Mouse (Mus musculus) liver, adult (tissue): ENCODE data around the gene Lhx2.

Source experiments
- GATA4 ChIP-seq: IDR thresholded peaks from 2 replicates; pipeline ENCODE4 v1.6.1; 2014; ENCODE audit warnings: mild to moderate bottlenecking, low read length; ENCODE audit not compliant: insufficient replicate concordance

The Lhx2 gene

DNA sequence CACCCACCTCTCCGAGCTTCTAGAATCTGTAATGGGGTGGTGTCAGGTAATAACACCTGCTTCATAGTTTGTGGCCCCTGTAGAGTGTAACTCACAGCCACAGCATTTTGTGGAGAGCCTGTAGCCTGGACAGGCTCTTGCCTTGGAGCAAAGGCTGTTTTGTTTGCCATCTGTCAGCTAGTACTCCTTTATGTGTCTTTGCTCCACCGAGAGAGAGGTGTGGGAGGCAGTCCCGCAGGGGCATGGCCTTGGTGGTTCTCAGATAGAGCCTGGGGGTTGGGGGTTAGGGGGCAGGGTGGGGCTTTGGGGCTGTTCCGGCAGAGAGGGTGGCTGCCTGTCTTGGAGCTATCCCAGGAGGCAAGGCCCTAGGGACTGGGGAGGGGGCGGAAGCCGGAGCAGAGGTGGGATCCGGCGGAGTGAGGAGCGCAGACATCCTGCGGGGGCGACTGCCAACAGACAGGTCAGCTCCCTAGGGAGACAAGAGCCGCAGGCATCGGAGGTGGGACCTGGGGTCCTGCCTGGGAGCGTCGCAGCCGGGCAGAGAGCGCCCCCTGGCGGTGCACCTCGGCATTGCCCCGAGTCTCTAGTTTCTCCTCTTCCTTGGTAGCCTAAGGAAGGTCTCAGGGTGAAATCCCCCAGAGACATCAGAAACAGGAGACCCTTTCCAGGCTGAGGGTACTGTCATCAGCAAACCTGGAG, 36.7 kb downstream of the Lhx2 start:
- TF ChIP-seq GATA4 = no peak

DNA sequence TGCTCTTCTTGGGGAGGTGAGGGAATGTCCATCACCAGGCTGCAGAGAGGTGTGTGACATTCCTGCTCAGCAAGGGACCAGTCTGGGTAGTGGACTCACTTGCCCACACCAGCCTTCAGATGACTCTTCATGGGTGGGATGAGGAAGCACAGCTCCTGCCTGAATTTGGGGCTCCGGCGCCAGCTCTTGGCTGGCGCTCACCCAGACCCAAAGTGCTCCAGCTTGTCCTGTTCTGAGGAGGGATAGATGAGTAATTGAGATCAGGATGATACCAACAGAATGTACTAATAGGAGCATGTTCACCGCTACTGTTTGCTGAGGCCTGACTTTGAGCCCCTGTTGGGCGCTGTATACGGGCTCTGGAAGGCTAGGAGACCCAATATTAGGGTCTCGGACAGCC, 38.2 kb downstream of the Lhx2 start:
- no peak for TF ChIP-seq GATA4

DNA sequence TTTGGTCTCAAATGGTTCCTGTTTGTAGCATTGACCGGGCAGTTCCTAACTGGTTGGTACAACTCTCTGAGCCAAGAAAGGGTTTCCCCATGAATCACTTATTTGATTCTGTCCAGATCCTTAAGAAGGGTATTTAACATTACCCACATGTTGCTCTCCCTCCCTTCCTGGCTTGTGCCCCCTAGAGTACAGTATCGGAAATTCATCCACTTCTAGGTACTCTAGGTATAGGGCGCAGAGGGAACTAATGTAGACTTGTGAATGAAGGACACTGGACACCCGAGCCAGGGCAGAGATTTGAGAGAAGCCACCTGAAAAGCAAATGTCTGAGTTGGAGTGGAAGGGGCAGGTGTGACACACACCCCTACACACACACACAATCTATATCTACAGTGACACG, 39.3 kb downstream of the Lhx2 start:
- TF ChIP-seq GATA4 = no peak

DNA sequence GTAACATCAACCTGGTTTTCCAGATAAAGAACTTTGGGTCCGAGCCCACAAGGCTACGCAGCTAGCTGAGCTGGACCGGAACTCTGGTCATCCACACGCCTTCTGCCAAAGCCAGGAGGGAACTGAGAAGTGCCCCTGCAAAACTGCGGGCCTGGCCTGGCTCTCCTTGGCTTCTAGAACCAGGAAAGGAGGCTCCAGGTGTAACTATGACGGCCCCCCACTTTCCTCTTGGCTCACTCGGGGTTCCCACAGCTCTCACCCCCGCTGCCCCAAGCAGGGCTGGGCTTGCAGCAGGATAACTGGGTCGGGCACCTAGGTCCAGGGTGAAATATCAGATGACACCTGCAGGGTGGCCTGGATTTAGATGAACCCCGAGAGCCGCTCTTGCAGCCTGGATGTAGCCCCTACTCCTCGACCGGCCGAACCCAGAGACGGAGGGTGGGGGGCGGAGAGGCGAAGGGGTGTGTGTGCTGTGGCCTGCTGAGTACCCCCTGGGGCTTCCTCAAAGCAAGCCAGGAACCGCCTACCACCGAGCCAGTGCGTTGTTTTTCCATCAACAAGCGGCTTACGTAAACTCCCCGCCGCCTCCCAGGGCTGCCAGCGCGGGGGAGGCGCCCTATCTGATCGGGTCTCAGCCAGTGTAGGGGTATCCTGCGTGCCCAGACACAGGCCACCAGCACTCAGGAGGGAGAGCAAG, 39.9 kb downstream of the Lhx2 start:
- peak; percentile 79; the same call in 1 of the 2 replicates for TF ChIP-seq GATA4

DNA sequence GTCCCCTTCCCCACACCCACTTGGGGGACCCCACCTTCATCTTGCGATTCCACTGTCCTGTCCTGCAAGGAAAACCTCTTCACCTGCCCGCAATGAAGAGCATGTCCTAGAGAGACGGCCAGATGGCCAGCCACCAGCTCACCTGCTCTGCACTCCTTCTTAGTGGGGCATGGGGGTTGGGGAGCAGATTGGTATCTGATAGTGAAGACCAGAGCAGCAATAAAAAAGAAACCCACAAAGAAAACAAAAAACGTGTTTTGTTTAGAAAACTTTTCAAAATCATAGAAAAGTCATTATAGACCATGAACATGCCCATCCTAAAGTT, 40.4 kb downstream of the Lhx2 start:
- TF ChIP-seq GATA4 = no peak

DNA sequence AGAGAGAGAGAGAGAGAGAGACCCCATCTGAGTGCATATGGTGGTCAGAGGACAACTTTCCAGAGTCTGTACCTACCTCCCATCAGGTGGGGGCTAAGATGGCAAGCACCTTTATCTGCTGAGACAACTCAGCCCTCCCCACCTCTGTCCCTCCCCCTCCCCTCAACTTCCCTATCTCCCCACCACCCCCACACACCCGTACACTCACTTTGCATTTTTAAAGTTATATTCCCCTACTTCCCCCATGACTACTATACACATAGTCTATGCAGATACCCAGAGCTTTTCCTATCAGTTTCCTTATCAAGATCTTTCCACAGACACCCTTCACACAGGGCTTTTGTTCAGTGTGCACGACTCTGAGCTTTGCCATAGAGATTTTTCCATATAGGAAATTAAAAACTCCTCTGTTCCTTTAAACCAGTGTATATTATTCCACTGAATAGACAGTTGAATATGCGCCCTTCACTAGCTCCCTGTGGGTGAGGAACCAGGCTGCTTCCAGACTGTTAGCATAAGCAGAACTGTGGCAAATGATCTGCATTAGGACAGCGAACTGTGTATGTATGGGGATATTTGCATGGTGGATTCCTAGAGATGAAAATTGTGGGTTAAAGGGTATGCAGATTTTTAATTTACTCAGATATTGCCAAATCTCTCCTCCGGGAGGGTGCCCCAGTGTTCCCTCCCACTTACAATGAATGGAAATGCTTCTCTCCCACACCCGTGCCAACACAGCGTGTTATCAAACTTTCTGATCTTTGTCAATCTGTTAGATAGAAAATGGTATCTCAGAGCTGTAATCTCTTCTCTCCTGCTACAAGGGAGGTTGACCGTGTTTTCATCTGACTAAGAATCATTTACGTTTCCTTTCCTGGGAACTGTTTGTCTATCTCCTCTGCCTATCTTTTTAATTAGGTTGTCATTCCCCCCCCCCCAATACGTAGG, 41.3 kb downstream of the Lhx2 start:
- no peak for TF ChIP-seq GATA4

DNA sequence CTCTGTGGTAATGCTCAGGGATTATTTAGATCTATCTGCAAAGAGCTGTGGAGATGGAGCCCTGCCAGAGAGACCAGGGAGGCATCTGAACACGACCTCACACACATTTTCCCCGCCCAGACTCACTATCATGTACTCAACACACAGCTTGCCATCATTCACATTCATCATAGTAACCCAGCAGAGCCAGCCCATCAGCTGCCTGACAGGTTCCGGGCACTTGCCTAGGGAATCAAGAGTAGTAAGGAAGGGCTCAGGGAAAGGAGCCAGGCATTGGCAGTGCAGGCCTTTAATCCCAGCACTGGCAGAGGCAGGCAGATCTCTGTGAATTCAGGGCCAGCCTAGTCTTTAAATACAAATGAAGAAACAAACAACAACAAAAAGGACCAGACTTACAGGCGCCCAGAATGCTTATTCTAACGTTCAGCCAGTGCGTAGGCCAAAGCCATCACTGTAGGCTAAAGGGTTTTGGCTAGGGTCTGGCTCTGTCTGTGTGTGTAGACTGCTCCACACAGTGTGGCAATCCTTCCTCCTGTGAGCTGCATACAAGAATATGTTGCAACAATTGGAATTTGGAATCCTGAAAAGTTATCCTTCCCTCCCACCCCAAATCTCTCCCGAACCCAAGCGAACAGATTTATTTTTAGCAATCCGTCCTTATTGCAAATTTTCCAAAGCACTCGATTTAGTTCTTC, 48.6 kb downstream of the Lhx2 start:
- no peak for TF ChIP-seq GATA4

DNA sequence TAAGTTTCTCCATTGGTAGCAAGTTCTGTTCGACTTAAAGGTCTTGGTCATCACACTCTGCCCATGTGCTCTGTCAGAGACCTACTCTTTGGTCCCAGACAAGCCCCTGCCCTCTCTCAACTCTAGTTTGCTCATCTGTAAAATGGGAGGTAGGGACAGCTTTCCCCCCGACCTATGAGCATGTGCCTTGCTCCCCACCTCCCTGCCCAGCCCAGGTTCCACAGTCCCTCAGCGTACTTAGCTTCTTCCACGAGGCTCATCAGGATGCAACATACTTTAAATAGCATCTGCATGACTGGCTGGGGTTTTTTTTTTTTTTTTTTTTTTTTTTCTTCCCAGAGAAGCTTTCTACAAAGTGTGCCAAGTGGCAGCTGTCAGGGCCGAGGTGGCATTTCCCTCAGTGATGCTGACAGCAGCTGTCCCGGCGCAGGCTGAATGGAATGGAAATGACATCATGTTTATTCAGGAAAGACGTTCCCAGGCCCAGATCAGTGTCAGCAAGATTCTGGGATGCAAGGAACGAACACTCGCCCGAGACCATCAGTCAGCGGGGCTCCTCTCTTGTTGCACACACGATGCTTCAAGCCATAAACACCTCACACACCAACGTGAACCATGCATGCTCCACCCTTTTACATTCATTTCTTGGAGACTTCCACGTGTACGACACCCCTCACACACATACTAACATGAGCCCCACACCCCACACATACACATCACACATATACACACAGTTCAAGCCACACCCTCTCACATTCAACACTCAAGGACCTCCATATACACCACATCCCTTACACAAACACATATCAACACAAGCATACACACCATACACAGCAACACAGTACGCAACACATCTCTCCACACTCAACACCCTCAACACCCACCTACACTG, 56.1 kb downstream of the Lhx2 start:
- TF ChIP-seq GATA4 = no peak

DNA sequence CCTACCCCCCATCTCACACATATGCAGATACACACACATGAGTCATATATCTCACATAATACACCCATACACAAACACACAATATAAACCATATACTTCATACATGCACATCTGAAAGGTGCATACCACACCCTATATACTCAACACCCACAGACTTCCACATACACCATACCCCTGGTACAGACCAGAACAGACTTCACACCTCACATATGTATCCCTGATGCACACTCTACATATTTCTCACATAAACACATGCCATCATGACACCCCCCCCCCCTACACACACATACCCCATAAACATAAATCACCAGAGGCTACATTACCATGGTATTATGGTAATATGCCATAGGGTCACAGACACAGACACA, 56.8 kb downstream of the Lhx2 start:
- TF ChIP-seq GATA4 = no peak

DNA sequence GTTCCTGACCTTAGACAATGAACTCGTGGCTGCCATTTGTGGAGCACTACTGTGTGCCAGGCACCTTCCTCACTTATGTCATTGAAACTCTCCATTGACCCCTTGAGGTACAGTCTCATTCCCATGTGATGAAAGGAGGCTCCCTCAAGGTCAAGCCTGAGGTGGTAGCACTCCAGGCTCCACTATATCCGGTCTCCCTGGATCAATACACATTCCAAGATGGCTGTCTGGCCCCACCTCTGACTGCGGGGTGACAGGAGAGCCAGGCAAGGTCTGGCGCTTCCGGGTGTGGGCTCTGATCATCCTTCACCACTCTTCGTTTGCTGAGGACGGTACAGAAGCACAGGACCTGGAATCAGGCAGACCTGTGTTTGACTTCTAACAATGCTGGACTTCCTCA, 58.2 kb downstream of the Lhx2 start:
- no peak for TF ChIP-seq GATA4

DNA sequence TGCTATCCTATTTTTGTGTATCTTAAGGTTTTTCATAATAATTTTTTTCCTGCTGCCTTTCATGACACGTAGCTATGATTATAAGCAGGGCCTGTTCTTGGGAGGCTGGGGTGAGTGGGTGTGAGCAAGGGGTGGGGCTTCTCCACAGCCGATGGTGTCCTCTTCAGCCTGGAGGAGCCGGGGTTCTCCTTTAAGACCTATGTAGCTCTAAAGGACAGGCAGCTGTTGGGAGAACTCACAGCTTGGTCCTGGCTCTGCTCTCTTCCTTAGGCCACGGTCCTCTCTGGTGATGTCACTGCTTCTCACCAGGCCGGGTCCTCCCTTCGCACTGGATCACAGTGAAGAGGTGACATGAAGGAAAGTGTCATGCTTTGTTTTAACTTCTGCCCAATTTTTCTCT, 58.8 kb downstream of the Lhx2 start:
- TF ChIP-seq GATA4 = no peak

DNA sequence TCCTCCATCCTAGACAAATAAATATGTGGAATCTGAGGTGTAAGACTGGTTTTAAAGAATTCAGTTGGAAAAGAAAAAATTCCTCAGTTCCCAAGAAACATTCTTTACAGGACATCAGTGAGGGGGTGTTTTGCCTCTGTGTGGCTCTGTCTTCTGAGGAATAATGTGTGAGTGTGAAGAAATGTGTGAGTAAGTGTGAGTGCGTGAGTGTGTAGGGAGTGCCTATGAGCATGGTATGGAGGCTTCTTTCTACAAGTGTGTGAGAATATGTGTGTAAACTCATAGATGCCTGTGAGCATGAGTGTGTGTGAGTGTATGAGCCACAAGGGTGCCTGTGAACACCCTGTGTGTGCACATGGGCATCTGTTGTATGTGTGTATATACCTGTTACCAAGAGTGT, 63.5 kb downstream of the Lhx2 start:
- TF ChIP-seq GATA4 = no peak

DNA sequence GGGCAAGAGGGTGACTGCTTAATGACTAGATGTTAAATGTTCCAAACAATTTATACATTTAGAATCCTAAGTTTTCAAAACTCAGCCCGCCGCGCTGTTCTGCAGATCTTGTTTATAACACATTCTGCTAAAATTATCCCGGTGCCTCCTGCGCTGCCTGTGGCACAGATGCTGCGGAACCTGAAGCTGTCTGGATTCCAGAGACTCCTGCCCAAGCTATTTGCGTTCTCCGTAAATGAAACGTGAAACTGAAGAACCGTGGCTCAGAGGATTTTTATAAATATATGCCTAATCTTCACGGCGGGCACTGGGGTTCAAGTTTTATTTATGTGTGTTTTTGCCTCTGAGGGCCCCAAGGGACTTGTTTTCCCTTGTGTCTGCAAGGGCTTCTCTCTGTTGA, 64.2 kb downstream of the Lhx2 start:
- no peak for TF ChIP-seq GATA4

DNA sequence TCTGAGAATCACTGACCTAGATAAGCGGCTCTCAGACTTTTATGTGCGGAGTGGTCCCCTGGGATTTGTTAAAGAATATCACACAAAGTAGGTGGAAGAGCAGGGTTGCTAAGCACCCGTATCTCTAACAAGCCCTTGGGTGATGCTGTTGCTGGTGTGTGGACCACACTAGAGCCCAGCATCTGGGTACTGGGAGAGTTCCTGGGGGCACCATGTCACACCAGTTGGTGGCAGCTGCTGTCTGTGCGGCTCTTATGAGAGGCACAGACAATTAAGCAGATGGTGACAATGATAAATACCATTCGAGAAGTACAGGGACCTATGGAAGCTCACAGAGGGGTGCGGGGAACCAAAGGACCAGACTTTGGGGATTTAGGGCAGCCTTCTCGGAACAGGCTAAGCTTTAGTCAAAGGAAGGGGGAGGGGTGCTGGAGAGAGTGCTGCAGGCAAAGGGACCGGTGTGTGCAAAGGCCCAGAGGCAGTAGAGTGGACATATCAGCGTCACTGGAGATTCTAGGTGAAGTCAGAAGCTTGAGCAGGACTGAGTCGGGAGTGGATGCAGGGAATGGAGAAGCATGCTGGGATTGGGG, 65.0 kb downstream of the Lhx2 start:
- TF ChIP-seq GATA4 = no peak

DNA sequence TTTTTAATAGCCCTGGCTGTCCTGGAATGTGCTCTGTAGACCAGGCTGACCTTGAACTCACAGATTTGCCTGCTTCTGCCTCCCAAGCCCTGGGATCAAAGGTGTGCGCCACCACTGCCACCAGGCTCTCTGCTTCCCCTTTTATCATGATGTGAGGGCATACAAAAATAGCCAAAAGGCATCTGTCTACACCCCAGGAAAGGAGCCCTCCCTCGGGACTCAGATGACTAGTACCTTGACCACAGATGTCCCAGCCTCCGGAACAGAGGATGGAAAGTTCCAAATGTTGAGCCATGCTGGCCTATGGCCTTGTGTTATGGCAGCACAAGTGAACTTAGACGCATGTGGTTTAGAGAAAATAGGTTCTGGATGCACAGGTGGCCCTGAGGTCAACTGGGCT, 66.3 kb downstream of the Lhx2 start:
- TF ChIP-seq GATA4 = no peak

DNA sequence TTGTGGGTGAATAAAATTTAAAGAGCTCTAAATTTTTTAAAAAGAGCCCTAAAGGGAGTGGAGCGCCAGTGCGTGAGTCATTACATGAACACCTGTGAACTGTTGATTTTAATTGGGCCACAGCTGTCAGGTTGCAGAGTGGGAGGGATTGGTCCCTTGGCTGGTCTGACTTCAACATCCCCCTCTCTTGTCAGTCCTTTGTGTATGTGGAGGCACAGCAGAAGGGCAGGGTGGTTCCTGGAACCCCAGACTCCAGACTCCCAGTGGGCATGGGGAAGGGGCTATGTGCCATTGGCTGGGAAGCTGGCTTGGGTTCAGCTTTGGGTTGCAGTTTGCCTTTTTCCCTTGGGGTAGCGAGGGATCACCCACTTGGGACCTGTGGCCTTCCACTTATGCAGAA, 70.2 kb downstream of the Lhx2 start:
- no peak for TF ChIP-seq GATA4
